Comparison of ENCODE assay signal across 8 mouse cellular contexts in the genomic region with DNA sequence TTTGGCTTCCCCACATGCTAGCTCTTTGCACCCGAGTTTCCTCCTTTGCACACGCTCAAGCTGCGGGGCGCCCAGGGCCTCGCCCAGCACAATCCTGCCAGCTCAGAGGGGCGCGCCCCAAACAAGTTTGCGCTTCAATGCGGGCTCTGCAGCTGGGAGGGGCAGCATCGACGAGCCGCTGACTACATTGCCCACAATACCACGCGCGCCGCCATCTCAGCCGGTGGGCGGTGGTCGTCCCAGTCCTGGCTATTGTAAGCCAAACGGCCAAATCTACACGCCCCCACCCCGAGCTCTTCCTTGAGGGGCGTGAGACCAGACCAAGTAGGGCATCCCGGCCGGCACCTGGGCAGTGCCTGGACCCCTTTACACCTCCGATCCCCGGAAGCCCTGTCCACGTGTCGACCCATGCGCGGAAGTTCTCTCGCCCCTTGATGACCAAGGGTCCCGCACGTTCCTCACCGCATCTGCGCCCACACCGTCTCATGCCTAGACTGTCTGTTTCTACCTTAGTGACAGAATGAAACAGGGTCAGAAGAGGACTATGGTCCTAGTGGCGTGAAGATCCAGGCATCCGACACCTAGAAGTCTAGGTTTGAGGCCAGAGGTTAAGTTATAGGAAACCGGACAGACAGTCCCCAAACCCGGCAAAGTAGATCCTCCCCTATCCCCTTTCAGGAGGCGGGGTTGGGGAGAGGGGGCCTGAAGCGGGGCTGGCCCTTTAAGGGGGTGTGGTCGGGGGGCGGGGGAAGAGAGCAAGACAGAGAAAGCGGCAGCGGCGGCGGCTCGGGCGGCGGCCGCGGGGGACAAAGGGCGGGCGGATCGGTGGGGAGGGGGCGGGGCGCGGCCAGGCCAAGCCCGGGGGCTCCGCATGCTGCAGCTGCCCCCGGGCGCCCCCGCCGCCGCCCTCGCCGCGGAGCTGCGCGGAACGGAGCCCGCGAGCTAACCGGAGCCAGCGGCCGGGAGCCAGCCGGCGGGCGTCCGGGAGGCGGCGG. TPM values are rescaled to one million over a fixed set of nuclear protein-coding genes. Genes with fewer than 3 reads are reported as not detected.
A peak's percentile ranks its signal among the peaks of the same experiment; 100 is the strongest.
DNase-seq lines count a peak whose midpoint lies in the region; ATAC-seq lines count a peak whose summit lies in the region.

Gene Ppp1r14b, plus strand, starts transcription at position 758 of the 995 bp plus-strand sequence.

- under 1% methylated on average over 74 of the region's 84 CpGs for WGBS in intestine, embryonic 16.5 days
- WGBS in limb, embryonic 13.5 days = under 1% methylated on average over 62 of the region's 84 CpGs
- under 1% methylated on average over 80 of the region's 84 CpGs for WGBS in midbrain, embryonic 15.5 days

- peak within 1 kb of the TSS; percentile 78 for H3K9ac ChIP-seq in intestine, embryonic 16.5 days (ENCODE audit: low read depth, low read length)
- H3K9ac ChIP-seq in limb, embryonic 13.5 days = peak within 1 kb of the TSS; percentile 85
- peak within 1 kb of the TSS; percentile 75 for H3K9ac ChIP-seq in midbrain, embryonic 15.5 days

- peak within 1 kb of the TSS; percentile 72 for H3K4me2 ChIP-seq in intestine, embryonic 16.5 days (ENCODE audit: low read depth, low read length)
- H3K4me2 ChIP-seq in limb, embryonic 13.5 days (replicated peaks) = peak within 1 kb of the TSS; percentile 93
- peak within 1 kb of the TSS; percentile 74 for H3K4me2 ChIP-seq in midbrain, embryonic 15.5 days

- H3K27ac ChIP-seq in intestine, embryonic 16.5 days (ENCODE audit: low read length) = peak within 1 kb of the TSS; percentile 77
- H3K27ac ChIP-seq in limb, embryonic 13.5 days = peak within 1 kb of the TSS; percentile 87
- peak within 1 kb of the TSS; percentile 93 for H3K27ac ChIP-seq in midbrain, embryonic 15.5 days

- H3K36me3 ChIP-seq in intestine, embryonic 16.5 days (ENCODE audit: control insufficient read depth, insufficient read depth, low read length) = peaks cover 5% of the 10 kb centered on the region; the same call in 1 of the 2 replicates
- peaks cover 18% of the 10 kb centered on the region for H3K36me3 ChIP-seq in limb, embryonic 13.5 days
- peaks cover 12% of the 10 kb centered on the region for H3K36me3 ChIP-seq in midbrain, embryonic 15.5 days (replicated peaks)

- H3K4me3 ChIP-seq in intestine, embryonic 16.5 days (ENCODE audit: low read length) = peak within 1 kb of the TSS; percentile 69
- peak within 1 kb of the TSS; percentile 76 for H3K4me3 ChIP-seq in limb, embryonic 13.5 days
- H3K4me3 ChIP-seq in midbrain, embryonic 15.5 days = peak within 1 kb of the TSS; percentile 76

- DNase-seq in ovary, adult 18-20 months (ENCODE audit: low spot score) = peak; percentile 76
- no peak for DNase-seq in ovary, postnatal 10 days (ENCODE audit: low spot score)
- peak; percentile 95 for DNase-seq in embryo, embryonic 9.5 days (ENCODE audit: extremely low spot score)
- DNase-seq in gastrocnemius, postnatal 4 days (ENCODE audit: low spot score in 2 of 2) = peak; percentile 80 to 89
- DNase-seq in spleen, postnatal 4 days (ENCODE audit: low spot score in 2 of 2) = peak; percentile 76 to 89

- peaks cover 55% of the 10 kb centered on the region for H3K4me1 ChIP-seq in intestine, embryonic 16.5 days (ENCODE audit: control insufficient read depth, insufficient read depth, low read length)
- H3K4me1 ChIP-seq in limb, embryonic 13.5 days = peaks cover 66% of the 10 kb centered on the region
- H3K4me1 ChIP-seq in midbrain, embryonic 15.5 days = peaks cover 51% of the 10 kb centered on the region

- H3K9me3 ChIP-seq in intestine, embryonic 16.5 days (ENCODE audit: control insufficient read depth, low read length) = no peaks in the 10 kb centered on the region
- H3K9me3 ChIP-seq in limb, embryonic 13.5 days = no peaks in the 10 kb centered on the region
- no peaks in the 10 kb centered on the region for H3K9me3 ChIP-seq in midbrain, embryonic 15.5 days

- ATAC-seq in intestine, embryonic 16.5 days = peak; percentile 61
- peak; percentile 74 for ATAC-seq in limb, embryonic 13.5 days (ENCODE audit: low FRiP score, low read depth)
- ATAC-seq in midbrain, embryonic 15.5 days (replicated peaks) = peak; percentile 66

- no peaks in the 10 kb centered on the region for H3K27me3 ChIP-seq in intestine, embryonic 16.5 days (replicated peaks; ENCODE audit: control insufficient read depth, insufficient read depth, low read length)
- no peaks in the 10 kb centered on the region for H3K27me3 ChIP-seq in limb, embryonic 13.5 days
- H3K27me3 ChIP-seq in midbrain, embryonic 15.5 days (replicated peaks) = peaks cover 14% of the 10 kb centered on the region

RNA-seq across cellular contexts. Expression of gene Ppp1r14b, which starts in this region (rescaled TPM):
- total RNA-seq in gastrocnemius, postnatal 4 days (2021) = 100 to 1,000 TPM; 364 to 392 TPM
- 57.9 and 58.2 TPM in 2 replicates for polyA plus RNA-seq in intestine, embryonic 16.5 days (2015; fragmentation: Nextera tagmentation; extraction: Ambion mirVana)
- 151 and 168 TPM in 2 replicates for polyA plus RNA-seq in limb, embryonic 13.5 days (2015; fragmentation: Nextera tagmentation; extraction: Ambion mirVana)
- 188 and 196 TPM in 2 replicates for polyA plus RNA-seq in midbrain, embryonic 15.5 days (2015; fragmentation: Nextera tagmentation; extraction: Ambion mirVana)
